Mouse (Mus musculus): ENCODE measurements around the gene Shq1.

DNA sequence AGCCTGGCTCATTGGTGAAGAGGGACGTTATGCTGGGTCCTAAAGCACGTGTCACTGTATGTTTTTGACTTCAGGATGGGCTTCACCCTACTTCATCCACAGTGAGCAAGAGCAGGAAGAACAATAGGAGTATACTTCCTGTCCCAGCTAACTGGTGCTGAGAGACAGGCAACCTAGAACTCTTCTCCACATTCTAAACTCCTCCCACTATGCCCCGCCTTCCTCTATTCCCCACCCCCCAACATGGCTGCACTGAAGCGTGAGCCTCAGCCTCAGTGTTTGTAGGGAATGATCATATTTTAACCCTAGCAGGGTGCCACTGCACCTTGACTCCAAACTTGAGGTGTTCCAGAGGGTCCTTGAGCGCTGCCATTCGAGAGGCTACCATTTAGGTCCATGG is 143.8 kb downstream of the Shq1 start:
- TF ChIP-seq EP300 (IDR thresholded peaks at IDR 0.05; ENCODE audit: low read depth) = no peak
- no peak for TF ChIP-seq CTCF (IDR thresholded peaks at IDR 0.05; ENCODE audit: low read depth)
